Mouse (Mus musculus): ENCODE measurements at regions not wholly inside any gene's neighbourhood (a gene's known extent, or its start where the extent isn't known, plus 50 kb on each side); places are given as distances from the start of the nearest gene placed in this dataset.

DNA sequence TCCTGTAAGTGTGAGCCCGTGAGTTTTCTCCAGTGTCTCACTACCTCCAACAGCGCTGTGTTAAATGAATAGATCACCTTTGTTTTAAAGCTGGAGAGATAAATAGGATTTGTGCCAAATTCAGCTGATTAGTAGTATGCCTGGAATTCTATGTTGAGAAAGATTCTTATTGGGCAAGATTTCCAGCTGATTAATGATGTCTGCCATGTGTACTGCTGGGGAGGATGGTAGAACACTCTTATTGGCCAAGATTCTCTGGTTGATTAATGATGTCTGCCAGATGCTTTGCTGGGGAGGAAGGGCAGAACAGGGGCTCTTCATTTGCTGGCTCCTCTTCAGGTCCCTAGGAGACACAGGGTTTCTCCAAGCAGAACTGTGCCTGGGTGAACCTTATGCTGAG, 158.9 kb upstream of the Bmper start:
- TF ChIP-seq CTCF (IDR thresholded peaks at IDR 0.05; ENCODE audit: low read depth) (no peak), EP300 (IDR thresholded peaks at IDR 0.05; ENCODE audit: low read depth) (no peak)
